ENCODE assay signal across 8 mouse cellular contexts in the genomic region with DNA sequence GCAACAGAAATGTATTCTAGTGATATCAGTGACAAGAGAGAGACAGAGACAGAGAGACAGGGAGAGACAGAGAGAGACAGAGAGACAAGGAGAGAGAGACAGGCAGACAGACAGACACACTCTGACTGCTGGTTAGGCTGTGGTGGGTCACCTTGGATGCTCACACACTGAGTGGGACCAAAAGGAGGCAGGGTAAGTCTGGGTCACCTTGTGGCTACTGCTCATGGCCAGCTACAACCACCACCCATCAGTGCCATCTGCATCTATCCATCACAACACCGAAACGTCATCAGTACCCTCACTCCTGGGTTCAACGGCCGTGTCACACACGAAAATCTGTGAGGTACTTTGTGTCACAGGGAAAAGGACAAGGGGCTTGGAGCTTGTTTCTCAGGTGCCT. TPM values are rescaled to one million over a fixed set of nuclear protein-coding genes. Genes with fewer than 3 reads are reported as not detected.
DNase-seq lines count a peak whose midpoint lies in the region; ATAC-seq and TF ChIP-seq lines count a peak whose summit lies in the region.

No protein-coding gene starts in this region.

- no peak for TF ChIP-seq CTCF in cerebellum, adult 2 months (IDR thresholded peaks at IDR 0.05; ENCODE audit: borderline replicate concordance, insufficient read depth, low read depth, low read length)
- no peak for TF ChIP-seq CTCF in C2C12 (IDR thresholded peaks at IDR 0.05; ENCODE audit: control insufficient read depth, insufficient read depth, insufficient read length)

- TF ChIP-seq POLR2A in cerebellum, adult 2 months (IDR thresholded peaks at IDR 0.05; ENCODE audit: borderline replicate concordance, insufficient read depth, low read length) = no peak

- H3K27me3 ChIP-seq in cerebellum, adult 2 months (ENCODE audit: control insufficient read depth, insufficient read depth, low read length) = no peaks in the 10 kb centered on the region
- H3K27me3 ChIP-seq in C2C12 (ENCODE audit: control insufficient read depth, insufficient read depth, insufficient read length) = no peaks in the 10 kb centered on the region
- H3K27me3 ChIP-seq in hindbrain, embryonic 11.5 days (ENCODE audit: control insufficient read depth, insufficient read depth, low read length) = no peaks in the 10 kb centered on the region

- H3K4me3 ChIP-seq in cerebellum, adult 2 months (replicated peaks; ENCODE audit: insufficient read depth, low read depth, low read length) = peak overlapping the region; percentile 7
- no peak overlapping the region for H3K4me3 ChIP-seq in C2C12 (ENCODE audit: insufficient read depth, poor library complexity, severe bottlenecking)
- no peak overlapping the region for H3K4me3 ChIP-seq in hindbrain, embryonic 11.5 days (ENCODE audit: low read depth, low read length)

- H3ac ChIP-seq in C2C12 (ENCODE audit: control insufficient read depth, insufficient read length, low read depth) = peak overlapping the region; percentile 28

- DNase-seq in cerebellum, adult 2 months = no peak
- no peak for DNase-seq in hindbrain, embryonic 11.5 days (ENCODE audit: low spot score)
- DNase-seq in urinary bladder, postnatal 36 days (ENCODE audit: low spot score in 2 of 2) = no peak
- DNase-seq in Muller cell, postnatal 12 days (ENCODE audit: inconsistent ontology term) = no peak
- DNase-seq in cerebellum, postnatal 4 days (ENCODE audit: low spot score in 2 of 2) = no peak

- H3K9ac ChIP-seq in hindbrain, embryonic 11.5 days (ENCODE audit: low read depth, low read length) = peak overlapping the region; percentile 19

- no peak overlapping the region; the same call in 1 of the 2 replicates for H3K4me2 ChIP-seq in hindbrain, embryonic 11.5 days (replicated peaks; ENCODE audit: low read depth, low read length)

- peaks cover 54% of the 10 kb centered on the region for H3K4me1 ChIP-seq in cerebellum, adult 2 months (ENCODE audit: control insufficient read depth, insufficient read depth, low read length)
- no peaks in the 10 kb centered on the region; the same call in 1 of the 2 replicates for H3K4me1 ChIP-seq in hindbrain, embryonic 11.5 days (replicated peaks; ENCODE audit: control insufficient read depth, insufficient read depth, low read length)

- H3K79me3 ChIP-seq in C2C12 (ENCODE audit: low read depth) = no peaks in the 10 kb centered on the region

- peak overlapping the region; percentile 98 for H3K27ac ChIP-seq in cerebellum, adult 2 months (ENCODE audit: insufficient read depth, low read length)
- no peak overlapping the region for H3K27ac ChIP-seq in hindbrain, embryonic 11.5 days (ENCODE audit: low read depth, low read length)

- ATAC-seq in cerebellum, adult (ENCODE audit: insufficient number of reproducible peaks, low FRiP score, low TSS enrichment) = no peak
- peak; percentile 47; the same call in 1 of the 2 replicates for ATAC-seq in hindbrain, embryonic 11.5 days (ENCODE audit: low FRiP score)
- ATAC-seq in megakaryocyte, adult 5-6 weeks (ENCODE audit: poor library complexity, severe bottlenecking) = 0 out of 2 replicates have a peak, but pooled peaks have one; percentile 15

- no peaks in the 10 kb centered on the region for H3K79me2 ChIP-seq in C2C12 (ENCODE audit: control insufficient read depth, insufficient read depth)

- H3K36me3 ChIP-seq in C2C12 (ENCODE audit: control insufficient read depth, insufficient read depth) = no peaks in the 10 kb centered on the region
- no peaks in the 10 kb centered on the region for H3K36me3 ChIP-seq in hindbrain, embryonic 11.5 days (ENCODE audit: control insufficient read depth, insufficient read depth, low read length)

- 33% methylated on average over 5 of the region's 5 CpGs for WGBS in cerebellum, adult 2 months
- WGBS in hindbrain, embryonic 11.5 days = 86% methylated on average over 5 of the region's 5 CpGs

- no peaks in the 10 kb centered on the region for H3K9me3 ChIP-seq in hindbrain, embryonic 11.5 days (ENCODE audit: control insufficient read depth, low read length)

TF ChIP-seq in C2C12, 6 proteins besides CTCF, POLR2A, EP300 and RAD21:
- TF ChIP-seq CEBPB (IDR thresholded peaks at IDR 0.05; ENCODE audit: low read depth) (no peak), MAX (IDR thresholded peaks at IDR 0.05) (no peak), USF1 (IDR thresholded peaks at IDR 0.05; ENCODE audit: low read depth) (no peak), MYOD1 (IDR thresholded peaks at IDR 0.05; ENCODE audit: control insufficient read depth, insufficient read length, low read depth) (no peak), FOSL1 (IDR thresholded peaks at IDR 0.05; ENCODE audit: insufficient read depth, low read length, poor library complexity, severe bottlenecking) (no peak), MYOG (IDR thresholded peaks at IDR 0.05; ENCODE audit: control insufficient read depth, extremely low read depth, insufficient read length) (no peak)

RNA-seq across cellular contexts. Expression of a gene that starts 53.6 kb away (rescaled TPM):
- 245 and 253 TPM in 2 replicates for polyA plus RNA-seq in cerebellum, adult 2 months (2012; rRNA removed)
- 0.06 TPM for polyA plus RNA-seq in C2C12 (2012; fragmentation: generic; extraction: Trizol)
- polyA plus RNA-seq in hindbrain, embryonic 11.5 days (2014; fragmentation: Nextera tagmentation; extraction: Ambion mirVana) = 18.3 and 19.6 TPM in 2 replicates
- total RNA-seq in megakaryocyte, adult 5-6 weeks (2015) = 0.07 TPM in 1 of 2 replicates, not detected in the other
- 0.12 and 0.18 TPM in 2 replicates for total RNA-seq in megakaryocyte, adult 5-6 weeks (2017)

RNA-seq across cellular contexts. Expression of a gene that starts 58.0 kb away (rescaled TPM):
- 94.5 and 109 TPM in 2 replicates for polyA plus RNA-seq in cerebellum, adult 2 months (2012; rRNA removed)
- 30.6 TPM for polyA plus RNA-seq in C2C12 (2012; fragmentation: generic; extraction: Trizol)
- polyA plus RNA-seq in hindbrain, embryonic 11.5 days (2014; fragmentation: Nextera tagmentation; extraction: Ambion mirVana) = 99.0 and 99.3 TPM in 2 replicates
- total RNA-seq in megakaryocyte, adult 5-6 weeks (2015) = 32.6 and 34.2 TPM in 2 replicates
- total RNA-seq in megakaryocyte, adult 5-6 weeks (2017) = 11.7 and 18.3 TPM in 2 replicates

Comparison
In these comparisons a context has a peak if more than half of its experiments do, and no peak if none do; other contexts are left out.
1. RNA of a gene that starts 53.6 kb away (polyA plus RNA-seq): 245 to 253 TPM in cerebellum, adult 2 months and 18.3 to 19.6 TPM in hindbrain, embryonic 11.5 days; 0.06 TPM in C2C12 (single experiment); every median in the first group is over 10 times any median in the second.